Mouse (Mus musculus): Measurements from ENCODE around the gene Dynlt1c. TPM values are rescaled to one million over a fixed set of nuclear protein-coding genes. Genes with fewer than 3 reads are reported as not detected.
"Not testable (repeated sequence)": the region's sequence is repeated elsewhere in the genome, so short reads cannot be mapped to it uniquely, and the experiment has no call there.

The Dynlt1c gene
- total RNA-seq (2021), result 10 to 100 TPM in 1 of 2 experiments, 1 to 10 TPM in 1; 6.7 to 12.9 TPM
- long read RNA-seq, experiment 1, transcript Dynlt1c-201 (5 exons, 2,589 nt), result major isoform, 68 of 89 reads
- long read RNA-seq, experiment 1, partial matches to known transcripts, result 15 of 89 reads
- long read RNA-seq, experiment 1, other reads (novel, unspliced or antisense), result 6 of 89 reads
- long read RNA-seq, experiment 2, transcript Dynlt1c-201 (5 exons, 2,589 nt), result major isoform, 63 of 82 reads
- long read RNA-seq, experiment 2, partial matches to known transcripts, result 15 of 82 reads
- long read RNA-seq, experiment 2, other reads (novel, unspliced or antisense), result 3 of 82 reads

DNA sequence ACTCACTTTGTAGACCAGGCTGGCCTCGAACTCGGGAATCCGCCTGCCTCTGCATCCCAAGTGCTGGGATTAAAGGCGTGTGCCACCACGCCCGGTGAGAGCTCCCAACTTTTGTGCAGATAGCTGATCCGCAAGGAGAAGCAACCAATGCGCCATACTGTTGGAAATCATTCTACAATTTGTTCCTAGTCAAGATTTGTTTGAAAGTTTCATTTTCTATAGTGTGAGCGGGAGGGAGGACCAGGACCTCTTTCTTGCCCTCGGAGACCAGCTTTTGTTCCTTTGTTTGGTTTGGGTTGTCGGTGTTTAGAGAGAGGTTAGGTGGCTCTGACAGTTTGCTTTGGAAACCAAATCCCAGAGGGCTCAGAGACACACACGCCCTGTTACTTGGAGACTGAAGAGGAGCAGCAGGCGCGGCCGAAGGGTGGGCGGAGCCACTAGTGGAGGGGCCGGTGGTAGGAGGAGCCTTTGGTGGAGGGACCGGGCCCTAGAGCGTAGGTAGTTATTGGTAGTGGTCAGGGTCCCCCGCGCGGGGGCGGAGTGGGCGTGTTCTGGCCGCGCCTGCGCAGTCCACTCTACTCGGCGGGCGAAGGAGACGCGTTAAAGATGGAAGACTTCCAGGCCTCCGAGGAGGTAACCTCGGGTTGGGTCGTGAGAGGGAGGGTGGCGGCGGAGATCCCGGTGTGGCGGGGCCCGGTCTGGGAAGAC, at the start of gene Dynlt1c:
TSS of gene Dynlt1c (plus strand) at position 468 of the 708 bp plus-strand sequence.
- DNase-seq (ENCODE audit: low spot score in 2 of 2), result peak in 1 of 2 experiments; percentile 73

DNA sequence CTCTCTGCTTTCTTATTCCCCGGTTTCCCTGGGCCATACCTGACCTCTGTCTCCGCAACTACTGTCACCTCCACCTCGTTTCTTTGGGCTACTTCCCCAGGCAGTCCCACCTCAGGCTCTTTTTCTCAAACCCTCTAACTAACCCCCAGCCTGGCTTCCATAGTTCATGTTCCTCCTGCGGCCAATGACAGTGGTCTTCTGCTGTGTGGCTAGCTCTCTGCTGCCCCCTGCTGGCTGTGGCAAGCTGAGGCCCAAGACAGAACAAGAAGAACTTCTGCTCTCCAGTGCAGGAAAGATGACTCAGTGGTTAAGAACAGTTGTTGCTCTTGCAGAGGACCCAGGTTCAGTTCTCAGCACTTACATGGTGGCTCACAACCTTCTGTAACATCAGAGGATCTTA, 47.7 kb upstream of the Dynlt1c start:
- not testable (repeated sequence) for DNase-seq (ENCODE audit: low spot score in 2 of 2)

DNA sequence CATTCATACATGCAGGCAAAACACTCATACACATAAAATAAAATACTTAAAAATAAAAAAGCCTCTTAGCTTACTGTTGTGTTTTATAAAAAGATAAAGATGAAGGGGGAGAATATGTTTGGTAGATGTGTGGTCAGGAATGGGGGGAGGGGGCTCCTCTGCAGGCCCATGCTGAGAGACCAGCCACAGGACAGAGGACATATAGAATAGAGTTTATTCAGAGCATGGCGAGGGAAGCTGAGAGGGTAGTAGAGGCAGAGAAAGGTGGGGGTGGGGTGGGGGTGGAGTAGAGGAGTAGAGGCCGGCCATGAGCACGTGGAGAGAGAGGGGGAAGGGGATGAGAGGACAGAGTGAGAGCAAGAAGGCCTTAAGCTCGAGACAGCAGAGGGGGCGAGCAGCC, 47.2 kb upstream of the Dynlt1c start:
- not testable (repeated sequence) for DNase-seq (ENCODE audit: low spot score in 2 of 2)

DNA sequence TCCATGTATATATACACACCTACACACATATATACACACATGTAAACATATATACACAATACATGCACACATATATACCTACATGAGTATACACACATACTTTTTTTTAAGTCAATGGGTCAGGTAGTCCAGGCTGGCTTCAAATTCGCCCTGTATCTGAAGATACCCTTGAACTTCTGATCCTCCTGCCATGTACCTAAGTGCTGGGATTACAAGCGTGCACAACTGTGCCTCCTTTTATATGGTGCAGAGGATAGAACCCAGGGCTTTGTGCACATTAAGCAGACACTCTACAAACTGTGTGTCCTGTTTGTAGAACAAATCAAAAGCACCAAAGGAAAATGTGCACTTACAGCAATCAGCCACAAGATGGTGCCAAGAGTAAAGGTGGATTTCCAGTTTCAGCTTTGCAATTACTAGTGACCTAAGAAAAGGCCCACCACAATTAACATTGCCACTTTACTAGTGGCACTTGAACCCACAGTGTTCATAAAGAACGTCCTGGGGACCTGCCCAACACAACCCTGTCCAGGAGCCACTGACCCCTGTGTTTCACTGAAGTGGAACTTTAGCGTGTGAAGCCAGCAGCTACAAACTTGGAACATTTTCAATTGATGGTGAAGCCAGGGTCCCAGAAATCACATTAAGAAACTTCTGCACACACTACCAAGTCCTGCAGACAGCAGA, 41.9 kb upstream of the Dynlt1c start:
- not testable (repeated sequence) for DNase-seq (ENCODE audit: low spot score in 2 of 2)

DNA sequence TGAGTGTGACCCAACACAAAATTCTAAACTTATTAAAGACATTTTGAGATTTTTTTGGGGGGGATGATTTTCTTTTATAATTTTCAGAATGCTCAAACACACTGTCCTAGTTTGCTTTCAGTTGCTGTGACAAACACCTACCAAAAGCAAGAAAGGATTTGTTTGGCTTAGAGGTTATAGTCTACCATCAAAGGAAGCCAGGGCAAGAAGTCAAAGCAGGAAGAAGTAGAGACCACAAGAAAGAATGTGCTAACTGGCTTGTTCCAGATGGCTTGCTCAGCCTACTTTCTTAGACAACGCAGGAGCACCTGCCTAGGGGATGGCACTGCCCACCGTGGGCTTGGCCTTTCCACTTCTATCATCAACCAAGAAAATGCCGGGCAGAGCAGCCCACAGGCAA, 36.6 kb upstream of the Dynlt1c start:
- DNase-seq (ENCODE audit: low spot score in 2 of 2), result not testable (repeated sequence)

DNA sequence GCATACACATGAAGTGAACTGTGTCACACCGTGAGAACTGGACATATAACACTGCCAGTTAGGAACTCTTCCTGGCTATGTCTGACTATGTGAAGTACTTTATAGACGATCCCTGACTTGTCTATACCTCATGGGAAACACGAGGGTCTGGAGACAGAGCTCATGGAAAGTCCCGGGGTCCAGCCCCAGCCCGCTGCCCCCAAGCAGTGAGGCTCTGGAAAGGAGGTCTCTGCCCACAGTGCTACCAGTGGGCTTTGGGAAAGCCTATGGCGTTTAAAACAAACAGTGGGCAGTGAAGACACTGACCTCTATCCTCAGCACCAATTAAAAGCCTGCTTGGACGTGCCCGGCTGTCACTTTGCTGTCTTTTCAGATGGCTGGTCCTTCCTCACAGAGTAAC, 33.6 kb upstream of the Dynlt1c start:
- DNase-seq (ENCODE audit: low spot score in 2 of 2), result not testable (repeated sequence)

DNA sequence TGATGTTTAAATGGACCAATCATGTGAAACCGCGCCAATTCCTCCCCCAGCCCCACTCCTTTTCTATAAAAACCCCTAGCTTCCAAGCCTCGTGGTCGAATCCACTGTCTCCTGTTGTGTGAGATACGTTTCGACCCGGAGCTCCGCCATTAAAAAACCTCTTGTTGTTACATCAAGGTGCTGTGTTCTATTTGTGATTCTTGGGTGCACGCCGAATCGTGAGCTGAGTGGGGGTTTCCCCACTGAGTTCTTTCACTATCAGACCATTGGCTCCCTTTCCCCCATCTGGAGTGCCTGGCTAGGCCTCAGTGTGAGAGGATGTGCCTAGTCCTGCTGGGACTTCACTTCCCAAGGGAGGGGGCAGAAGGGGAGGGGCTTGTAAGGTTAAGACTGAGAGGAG, 30.2 kb upstream of the Dynlt1c start:
- not testable (repeated sequence) for DNase-seq (ENCODE audit: low spot score in 2 of 2)

DNA sequence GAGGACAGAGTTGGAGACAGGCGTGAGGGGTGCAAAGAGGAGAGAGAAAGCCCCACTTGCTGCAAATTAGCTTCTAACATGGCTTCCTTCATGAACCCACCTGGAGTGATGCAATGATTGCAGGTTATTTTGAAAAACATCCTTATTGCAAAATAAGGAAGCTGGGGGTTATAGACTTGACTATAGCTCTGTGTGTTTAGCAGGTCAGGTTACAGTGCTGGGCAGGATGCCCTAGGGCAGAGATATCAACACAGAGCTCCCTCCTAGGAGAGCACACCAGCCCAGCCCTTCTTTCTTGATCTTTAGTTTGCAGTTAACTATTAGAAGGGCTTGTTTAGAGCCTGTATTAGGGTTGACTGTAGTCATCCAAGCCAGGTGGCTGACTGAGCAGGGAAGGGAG, 29.3 kb upstream of the Dynlt1c start:
- DNase-seq (ENCODE audit: low spot score in 2 of 2), result not testable (repeated sequence)

DNA sequence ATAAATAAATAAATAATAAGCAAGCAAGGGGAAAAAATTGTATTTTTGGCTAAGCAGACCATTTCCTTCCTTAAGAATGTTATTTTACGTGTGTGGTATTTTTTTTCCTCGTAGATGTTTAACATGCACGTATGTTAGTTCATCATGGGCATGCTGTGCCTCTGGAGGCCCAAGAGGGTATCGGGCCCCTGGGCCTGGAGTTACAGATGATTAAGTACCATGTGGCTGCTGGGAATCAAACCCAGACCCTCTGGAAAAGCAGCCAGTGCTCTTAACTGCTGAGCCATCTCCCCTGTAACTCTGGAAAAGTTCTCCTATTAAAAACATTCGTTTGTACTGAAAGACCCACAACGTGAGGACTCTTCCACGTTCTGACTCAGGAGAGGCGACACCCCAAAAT, 26.1 kb upstream of the Dynlt1c start:
- DNase-seq (ENCODE audit: low spot score in 2 of 2), result not testable (repeated sequence)

DNA sequence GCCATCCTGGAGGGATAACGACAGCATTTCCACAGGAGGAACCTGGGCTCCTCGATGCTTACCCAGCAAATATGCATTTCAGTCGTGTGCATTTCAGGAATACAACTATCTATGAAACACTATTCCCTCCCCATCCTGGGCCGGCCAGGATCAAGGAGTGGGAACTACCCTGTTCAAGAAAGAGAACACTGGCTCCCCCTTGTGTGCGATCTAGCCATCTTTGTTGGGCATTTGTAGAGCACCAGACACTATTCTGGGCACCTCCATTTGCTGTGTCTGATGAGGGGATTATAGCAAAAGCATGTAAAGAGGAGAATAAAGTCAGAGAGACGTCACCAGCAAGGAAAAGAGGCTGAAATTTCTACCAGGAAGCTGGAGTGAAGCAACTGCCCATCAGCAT, 12.8 kb upstream of the Dynlt1c start:
- DNase-seq (ENCODE audit: low spot score in 2 of 2), result not testable (repeated sequence)

DNA sequence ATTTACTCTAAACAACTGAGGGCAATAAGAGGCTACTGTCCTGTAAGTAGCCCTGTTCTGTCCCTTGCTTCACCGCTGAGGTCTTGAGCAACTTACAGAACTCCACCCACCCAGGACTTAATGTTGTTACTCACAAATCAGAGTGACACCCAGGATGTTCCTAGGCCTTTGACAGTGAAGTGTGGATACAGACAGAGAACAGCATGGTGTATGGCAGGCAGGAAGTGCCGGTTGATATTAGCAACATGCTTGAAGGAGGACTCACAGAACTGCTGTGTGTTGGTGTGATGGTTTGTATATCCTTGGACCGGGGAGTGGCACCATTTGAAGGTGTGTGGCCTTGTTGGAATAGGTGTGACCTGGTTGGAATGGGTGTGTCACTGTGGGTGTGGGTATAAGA, 9.4 kb upstream of the Dynlt1c start:
- DNase-seq (ENCODE audit: low spot score in 2 of 2), result not testable (repeated sequence)

DNA sequence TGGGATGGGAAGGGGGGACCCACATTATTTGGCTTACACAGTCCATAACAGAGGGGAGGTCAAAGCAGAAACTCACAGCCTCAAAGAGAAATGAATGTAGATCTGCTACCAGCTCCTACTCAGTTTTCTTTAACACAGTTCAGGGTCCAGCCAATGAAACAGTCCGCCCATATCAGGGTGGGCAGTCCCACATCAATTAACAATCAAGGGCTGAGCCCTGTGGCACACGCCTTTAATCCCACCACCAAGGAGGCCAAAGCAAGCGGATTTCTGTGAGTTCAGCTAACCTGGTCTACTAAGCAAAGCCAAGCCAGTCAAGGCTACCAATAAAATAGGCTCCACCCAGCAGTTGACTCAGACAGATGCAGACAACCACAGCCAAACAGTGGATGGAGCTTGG, 7.6 kb upstream of the Dynlt1c start:
- not testable (repeated sequence) for DNase-seq (ENCODE audit: low spot score in 2 of 2)

DNA sequence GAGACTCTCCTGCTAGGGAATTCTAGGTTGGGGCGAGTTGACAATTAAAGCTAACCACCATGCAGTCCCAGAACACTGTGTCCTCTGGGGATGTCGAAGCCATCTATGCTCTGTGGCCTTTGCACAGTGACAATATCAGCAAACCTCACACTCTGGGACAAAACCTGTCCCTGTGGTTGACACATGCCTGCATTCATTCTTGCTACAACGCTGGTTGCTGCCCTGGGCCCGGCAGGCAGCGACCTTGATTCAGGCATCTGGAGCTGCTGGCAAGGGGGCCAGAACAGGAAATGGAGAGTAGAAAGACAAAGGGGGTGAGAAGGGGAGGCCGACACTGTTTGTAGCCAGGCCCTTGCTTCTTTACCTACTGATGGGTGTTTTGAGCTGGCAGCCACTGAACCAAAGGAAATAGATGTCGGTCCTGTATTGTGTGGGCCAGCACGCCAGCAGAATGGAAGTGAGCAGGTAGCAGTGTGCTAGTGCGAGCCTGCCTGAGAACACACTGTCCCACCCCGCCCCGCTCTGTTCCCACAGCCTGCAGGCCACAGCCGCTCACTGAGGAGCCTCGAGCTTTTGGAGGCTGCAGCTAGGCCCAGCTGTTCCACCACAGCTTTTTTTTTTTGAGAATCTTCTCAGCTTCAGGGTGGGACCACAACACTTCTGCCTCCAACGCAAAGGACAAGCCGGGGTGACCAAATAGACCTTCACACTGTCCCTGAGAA, 5.5 kb upstream of the Dynlt1c start:
- DNase-seq (ENCODE audit: low spot score in 2 of 2), result not testable (repeated sequence)

DNA sequence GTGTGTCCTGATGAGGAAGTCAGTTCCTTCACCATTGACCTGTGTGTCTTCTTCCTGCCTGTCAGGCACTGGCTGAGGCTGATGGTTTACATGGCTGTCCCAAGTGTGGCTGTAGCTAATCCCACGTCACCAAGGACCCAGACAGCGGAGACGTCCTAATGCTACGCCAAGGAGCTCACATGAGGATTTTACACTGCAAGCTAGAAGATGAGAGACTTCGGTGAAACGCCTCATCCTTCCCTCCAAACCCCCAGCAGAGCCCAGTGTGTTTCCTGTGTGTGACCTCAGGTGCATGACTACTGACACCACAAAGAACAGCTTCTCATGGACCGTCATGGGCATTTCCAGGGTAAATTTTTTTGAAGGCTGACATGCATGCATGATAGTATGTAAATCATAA, 3.1 kb upstream of the Dynlt1c start:
- DNase-seq (ENCODE audit: low spot score in 2 of 2), result not testable (repeated sequence)

DNA sequence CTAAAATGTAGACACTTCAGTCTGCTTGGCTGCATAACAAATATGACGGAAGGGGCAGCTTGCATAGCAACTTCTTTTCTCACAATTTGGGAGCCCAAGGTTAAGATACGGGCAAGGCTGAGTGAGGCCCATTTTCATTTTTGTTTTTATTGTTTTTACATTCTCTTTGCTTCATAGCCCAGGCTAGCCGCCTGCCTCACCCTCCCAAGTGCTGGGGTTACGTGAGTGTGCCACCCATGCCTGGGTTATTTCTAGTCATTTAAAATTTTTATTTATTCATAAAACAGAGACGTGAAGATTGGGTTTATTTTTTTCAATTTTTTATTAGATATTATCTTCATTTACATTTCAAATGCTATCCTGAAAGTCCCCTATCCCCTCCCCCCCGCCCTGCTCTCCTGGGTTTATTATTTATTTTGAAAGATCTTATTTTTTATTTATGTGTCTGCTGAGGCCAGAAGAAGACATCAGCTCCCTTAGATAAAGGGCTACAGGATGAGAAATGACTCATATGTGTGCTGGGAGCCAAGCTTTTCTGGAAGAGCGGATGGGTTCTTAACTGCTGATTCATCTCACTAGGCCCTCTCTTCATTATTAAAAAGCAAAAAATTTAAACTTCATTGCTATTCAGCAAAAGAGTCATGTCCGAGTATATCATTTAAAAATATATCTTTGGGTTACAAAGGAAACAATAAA, 1.1 kb upstream of the Dynlt1c start:
- peak in 1 of 2 experiments; percentile 37 for DNase-seq (ENCODE audit: low spot score in 2 of 2)

DNA sequence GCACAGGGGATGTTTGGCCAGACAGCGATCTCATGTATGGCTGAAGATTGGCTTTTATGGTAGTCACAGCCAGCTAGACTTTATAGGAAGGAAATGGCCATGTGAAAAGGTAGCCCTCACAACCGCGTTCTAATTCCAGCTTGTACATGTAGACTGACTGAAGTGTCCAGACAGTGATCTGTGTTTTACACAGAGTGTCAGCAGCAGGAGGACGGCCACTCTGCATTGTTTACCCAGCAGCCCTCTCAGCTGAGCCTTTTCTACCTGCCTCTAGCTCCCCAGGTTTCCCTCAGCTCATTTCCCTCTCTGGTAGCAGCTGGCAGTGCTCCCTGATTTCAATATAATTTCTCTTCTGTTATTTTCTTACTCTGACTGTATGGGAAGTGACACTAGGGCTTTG, 734 bp downstream of the Dynlt1c start:
- not testable (repeated sequence) for DNase-seq (ENCODE audit: low spot score in 2 of 2)

DNA sequence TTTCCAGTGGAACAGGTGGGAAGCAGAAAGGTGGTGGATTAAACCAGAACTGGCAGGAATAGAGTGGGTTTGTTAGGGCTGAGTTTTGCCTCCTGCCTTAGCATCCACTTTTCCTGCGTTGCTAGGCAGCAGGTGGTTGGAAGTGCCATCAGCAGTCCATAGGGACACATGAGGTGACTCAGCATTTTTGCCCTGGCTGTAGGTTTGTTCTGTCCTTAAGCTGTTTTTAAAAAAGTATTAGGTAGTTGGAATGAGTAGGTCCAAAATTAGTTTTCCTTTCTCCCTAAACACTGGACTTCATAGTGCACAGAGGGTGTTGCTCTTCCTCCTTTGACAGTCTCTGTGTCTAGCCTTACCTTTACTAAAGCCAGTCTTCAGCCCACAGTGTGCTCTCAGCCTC, 3.9 kb downstream of the Dynlt1c start:
- not testable (repeated sequence) for DNase-seq (ENCODE audit: low spot score in 2 of 2)

DNA sequence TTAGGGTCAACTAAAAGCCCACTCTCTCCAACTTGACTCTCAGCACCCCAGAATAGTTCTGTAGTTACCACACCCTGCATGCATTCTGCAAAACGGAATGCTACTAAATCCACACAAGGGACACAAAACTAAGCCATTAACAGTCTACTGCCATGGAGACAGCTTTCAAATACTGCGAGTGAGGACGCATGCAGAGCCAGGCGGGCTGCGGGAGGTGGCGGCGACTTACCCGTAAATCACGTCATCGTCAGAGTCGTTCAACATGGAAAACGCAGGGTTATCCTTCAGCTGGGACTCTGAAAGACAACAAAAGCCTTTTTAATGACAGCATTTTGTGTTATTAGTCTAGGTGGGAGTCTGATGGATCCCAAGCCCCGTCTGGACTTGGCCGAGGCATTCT, 12.1 kb downstream of the Dynlt1c start:
- not testable (repeated sequence) for DNase-seq (ENCODE audit: low spot score in 2 of 2)

DNA sequence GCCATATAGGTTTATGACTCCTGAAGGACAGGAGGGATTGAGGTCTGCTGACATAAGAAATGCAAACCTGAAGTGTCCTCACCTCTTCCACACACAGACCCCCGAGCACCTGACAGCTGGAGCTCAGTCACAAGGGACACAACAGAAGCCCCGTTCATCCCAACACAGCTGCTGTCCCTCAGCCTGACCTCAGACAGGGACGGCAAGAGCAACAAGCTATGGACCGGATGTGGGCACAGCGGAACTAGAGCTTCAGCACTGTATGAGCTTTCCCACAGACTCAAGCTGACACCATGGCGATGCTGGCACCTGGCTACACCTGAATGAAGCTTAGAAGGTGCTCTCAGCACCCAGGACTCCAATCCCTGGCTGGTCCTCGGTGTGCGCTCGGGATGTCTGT, 12.8 kb downstream of the Dynlt1c start:
- DNase-seq (ENCODE audit: low spot score in 2 of 2), result not testable (repeated sequence)

DNA sequence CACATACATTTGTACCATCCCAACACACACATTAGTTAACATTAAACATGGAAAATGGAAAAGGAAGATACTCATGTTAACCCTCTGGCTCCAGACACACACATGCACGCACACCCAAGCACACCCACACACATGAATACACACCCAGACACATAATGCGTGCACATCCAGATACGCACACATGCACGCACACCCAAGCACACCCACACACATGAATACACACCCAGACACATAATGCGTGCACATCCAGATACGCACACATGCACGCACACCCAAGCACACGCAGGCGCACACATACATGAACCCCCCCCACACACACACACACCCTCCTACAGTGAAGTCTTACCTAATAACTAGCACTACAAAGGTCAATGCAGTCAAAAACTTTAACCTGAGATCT, 15.3 kb downstream of the Dynlt1c start:
- DNase-seq (ENCODE audit: low spot score in 2 of 2), result not testable (repeated sequence)

Measured in gastrocnemius, postnatal 4 days (tissue).